Mouse (Mus musculus): Measurements from ENCODE around the gene Hdx. TPM values are rescaled to one million over a fixed set of nuclear protein-coding genes. Genes with fewer than 3 reads are reported as not detected.

Gene Hdx
- polyA plus RNA-seq (2014; fragmentation: Illumina TruSeq; extraction: RNeasy Lipid Tissue Mini Kit (QIAGEN cat#74804); ENCODE audit: low read depth, low replicate concordance): 0.08 TPM

GRCm38 (mm10) chrX:111696356-111697282 is at the start of gene Hdx:
Gene Hdx (minus strand): TSS chrX:111697079.

GRCm38 (mm10) chrX:111537859-111538258 is 159.0 kb downstream of the Hdx start, which contains the start of gene Rps6ka6:
Gene Rps6ka6 (minus strand): TSS chrX:111537959.

Other genes starting within 250 kb of the Hdx start
- gene Rps6ka6, start 159.1 kb downstream of the Hdx start, polyA plus RNA-seq (2014; fragmentation: Illumina TruSeq; extraction: RNeasy Lipid Tissue Mini Kit (QIAGEN cat#74804); ENCODE audit: low read depth, low replicate concordance): 0.16 TPM
- gene Gm45194, start 194.3 kb upstream of the Hdx start, polyA plus RNA-seq (2014; fragmentation: Illumina TruSeq; extraction: RNeasy Lipid Tissue Mini Kit (QIAGEN cat#74804); ENCODE audit: low read depth, low replicate concordance): not detected